Mouse (Mus musculus) thymus, adult 2 months (tissue): ENCODE data around the gene Nlgn1. TPM values are rescaled to one million over a fixed set of nuclear protein-coding genes. Genes with fewer than 3 reads are reported as not detected.

ENCODE experiments used
- DNase-seq: peaks from one replicate; pipeline ENCODE4 v3.0.0; 2021
- H3K27ac ChIP-seq: fragments of 200-500 bp; 2 replicates; pipeline ENCODE4 v1.5.1; 2012; ENCODE audit warnings: low read length, control low read depth; ENCODE audit not compliant: control insufficient read depth, insufficient read depth
- H3K27me3 ChIP-seq: fragments of 200-500 bp; 2 replicates; pipeline ENCODE4 v1.6.1; 2012; ENCODE audit warnings: mild to moderate bottlenecking, low read length, moderate library complexity, mixed read lengths; ENCODE audit not compliant: control insufficient read depth, insufficient read depth
- H3K36me3 ChIP-seq: fragments of 200-500 bp; 2 replicates; pipeline ENCODE4 v1.6.1; 2012; ENCODE audit warnings: mild to moderate bottlenecking, low read length, moderate library complexity; ENCODE audit not compliant: control insufficient read depth, insufficient read depth
- H3K4me1 ChIP-seq: fragments of 200-500 bp; replicated peaks from 2 replicates; pipeline ENCODE4 v1.6.1; 2012; ENCODE audit warnings: low read length; ENCODE audit not compliant: control insufficient read depth, insufficient read depth
- H3K4me3 ChIP-seq: fragments of 200-500 bp; 2 replicates; pipeline ENCODE4 v1.5.1; 2012; ENCODE audit warnings: mild to moderate bottlenecking, low read length, control low read depth, moderate library complexity; ENCODE audit not compliant: control insufficient read depth, insufficient read depth
- CTCF ChIP-seq: fragments of 200-500 bp; IDR thresholded peaks from 2 replicates; pipeline ENCODE4 v1.5.1; 2012; ENCODE audit warnings: mild to moderate bottlenecking, control low read depth, low read length, moderate library complexity, borderline replicate concordance; ENCODE audit not compliant: control insufficient read depth, poor library complexity, insufficient read depth; ENCODE audit errors: extremely low read depth
- POLR2A ChIP-seq: fragments of 200-500 bp; IDR thresholded peaks from 2 replicates; pipeline ENCODE4 v1.6.1; 2012; ENCODE audit warnings: mild to moderate bottlenecking, low read length, control low read depth, moderate library complexity; ENCODE audit not compliant: control insufficient read depth, poor library complexity, insufficient read depth; ENCODE audit errors: extremely low read depth
- WGBS: fragments of 180-500 bp; shearing (Covaris S2); methylation state at CpG from one replicate; pipeline ENCODE4 v1.1.7; 2018; 5-methylcytosine and 5-hydroxymethylcytosine counted together
- polyA plus RNA-seq: library from polyadenylated mRNA; depleted of rRNA; stranded (reverse); fragments of >200 nt; gene quantifications from 2 replicates; pipeline ENCODE4 v1.2.3, GENCODE M21; 2012

Gene Nlgn1
- polyA plus RNA-seq, 1 experiment = 0.96 TPM

DNA sequence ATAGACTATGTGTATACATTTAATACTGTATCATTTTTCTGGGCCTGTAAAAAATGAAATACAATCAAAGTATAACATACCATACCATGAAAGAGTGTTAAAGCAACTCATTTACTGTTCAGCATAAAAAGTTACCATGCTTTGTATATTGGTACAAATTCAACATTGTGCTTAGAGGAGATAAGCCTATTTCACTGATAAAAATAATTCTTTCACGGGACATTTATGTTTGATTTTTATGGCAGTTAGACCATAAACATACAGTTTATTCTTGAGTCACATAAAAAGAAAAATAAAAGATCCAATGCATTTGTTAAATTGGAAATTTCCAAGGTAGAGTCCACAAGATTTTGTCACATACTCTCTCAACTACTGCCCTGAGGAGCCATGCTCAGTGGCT, 608.1 kb downstream of the Nlgn1 start:
- no peak for TF ChIP-seq POLR2A
- no peak for TF ChIP-seq CTCF
- WGBS = 92% methylated on average over 1 of the region's 1 CpGs
- Histone ChIP-seq H3K4me3 (no peak overlapping the region), H3K27me3 (no peaks in the 10 kb centered on the region), H3K4me1 (no peaks in the 10 kb centered on the region), H3K27ac (no peak overlapping the region), H3K36me3 (no peaks in the 10 kb centered on the region)
- no peak for DNase-seq

DNA sequence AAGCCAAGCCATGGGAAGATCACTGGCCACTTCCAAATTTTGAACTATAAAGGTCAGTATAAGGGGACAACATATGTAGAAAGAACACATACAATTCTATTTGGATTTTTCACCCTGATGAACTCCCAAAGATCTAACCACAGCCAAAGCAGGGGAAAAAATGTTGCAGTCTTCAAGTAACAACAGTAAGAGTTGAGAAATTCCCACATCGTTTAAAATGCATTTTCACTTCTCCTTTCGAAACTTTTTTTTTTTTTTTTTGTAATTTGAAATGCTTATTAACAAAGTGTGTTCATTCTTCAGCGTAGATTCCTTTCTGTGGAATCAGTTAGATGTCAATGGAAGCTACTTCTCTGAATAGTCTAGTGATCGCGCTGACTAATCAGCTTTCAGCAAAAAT, 610.8 kb downstream of the Nlgn1 start:
- no peak for DNase-seq
- no peak overlapping the region for H3K4me3 ChIP-seq
- H3K27me3 ChIP-seq = no peaks in the 10 kb centered on the region
- H3K27ac ChIP-seq = no peak overlapping the region
- no peaks in the 10 kb centered on the region for H3K36me3 ChIP-seq
- no peaks in the 10 kb centered on the region for H3K4me1 ChIP-seq
- WGBS = 79% methylated on average over 5 of the region's 5 CpGs
- TF ChIP-seq CTCF (no peak), POLR2A (no peak)

DNA sequence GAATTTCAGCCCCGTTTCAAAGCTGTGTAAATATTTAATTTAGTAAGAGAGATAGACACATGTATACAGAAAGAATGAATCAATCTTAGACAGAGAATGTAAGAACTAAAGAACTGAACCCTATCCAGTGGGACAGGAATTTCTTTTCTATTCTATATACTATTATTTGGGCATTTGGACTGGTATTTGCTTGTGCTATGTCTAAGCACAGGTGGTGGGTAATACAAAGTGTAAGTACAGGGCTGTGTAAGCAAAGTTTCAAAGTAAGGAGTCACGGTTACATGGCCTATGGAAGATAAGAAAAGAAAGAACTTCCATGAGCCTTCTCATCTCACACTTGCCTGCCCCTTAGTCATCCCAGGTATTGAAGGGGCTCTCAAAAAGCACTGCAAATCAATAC, 624.9 kb downstream of the Nlgn1 start:
- Histone ChIP-seq H3K4me3 (no peak overlapping the region), H3K36me3 (no peaks in the 10 kb centered on the region), H3K4me1 (no peaks in the 10 kb centered on the region), H3K27me3 (no peaks in the 10 kb centered on the region), H3K27ac (no peak overlapping the region)
- 80% methylated on average over 2 of the region's 2 CpGs for WGBS
- TF ChIP-seq POLR2A (no peak), CTCF (no peak)
- DNase-seq = no peak

DNA sequence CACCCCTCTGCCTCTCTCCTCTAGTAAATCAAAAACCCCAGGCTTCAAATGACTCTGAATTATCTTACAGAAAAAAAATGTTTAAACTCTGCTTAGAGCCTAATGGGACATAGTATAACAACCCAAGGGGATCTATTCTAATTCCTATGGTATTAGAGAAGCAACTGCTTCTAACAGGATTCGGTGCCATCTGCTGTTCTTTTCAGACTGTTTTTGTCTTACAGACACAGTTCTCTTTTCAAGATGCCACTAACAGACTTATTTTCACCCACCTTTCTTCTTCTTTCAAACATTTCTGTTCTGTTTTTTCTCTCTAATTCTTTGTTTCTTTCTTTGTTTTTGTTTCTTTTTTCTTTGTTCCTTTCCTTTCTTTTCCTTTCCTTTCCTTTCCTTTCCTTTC, 635.0 kb downstream of the Nlgn1 start:
- WGBS = 93% methylated on average over 1 of the region's 1 CpGs
- H3K4me3 ChIP-seq = no peak overlapping the region
- no peak for DNase-seq
- no peaks in the 10 kb centered on the region for H3K27me3 ChIP-seq
- no peaks in the 10 kb centered on the region for H3K4me1 ChIP-seq
- no peaks in the 10 kb centered on the region for H3K36me3 ChIP-seq
- no peak overlapping the region for H3K27ac ChIP-seq
- TF ChIP-seq POLR2A (no peak), CTCF (no peak)

DNA sequence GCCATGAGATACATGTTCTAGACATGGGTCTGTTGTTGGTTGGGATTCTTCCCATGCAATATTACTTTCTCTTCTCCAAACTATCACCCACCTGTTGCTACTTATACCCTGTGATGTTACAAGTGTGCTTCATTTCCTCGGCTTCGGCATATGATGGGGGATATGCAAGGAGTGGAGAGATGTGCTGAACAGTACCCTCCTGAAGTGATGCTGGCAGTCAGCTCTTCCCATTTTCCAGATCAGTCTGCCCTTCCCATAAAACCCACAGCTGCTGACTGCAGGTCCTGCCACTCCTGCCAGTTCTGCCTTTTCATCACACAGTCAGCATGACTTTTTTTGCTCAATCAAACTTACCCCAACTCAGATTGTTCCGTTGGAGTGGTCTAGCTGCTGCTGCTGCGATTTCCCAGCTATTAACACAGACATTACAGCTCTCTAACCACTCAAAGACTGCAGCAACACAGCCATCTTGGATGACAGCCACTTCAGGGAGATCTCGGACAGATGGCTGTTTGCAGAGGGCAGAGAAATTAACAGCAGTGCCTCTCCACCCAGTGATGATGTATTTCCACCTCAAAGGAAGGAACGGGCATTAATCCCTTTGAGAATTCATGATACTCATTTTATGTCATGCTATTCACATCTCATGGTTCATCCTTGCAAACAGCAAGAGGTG, 643.3 kb downstream of the Nlgn1 start:
- H3K27ac ChIP-seq = no peak overlapping the region
- H3K27me3 ChIP-seq = no peaks in the 10 kb centered on the region
- 81% methylated on average over 6 of the region's 6 CpGs for WGBS
- H3K4me3 ChIP-seq = no peak overlapping the region
- no peak for DNase-seq
- TF ChIP-seq POLR2A = no peak
- TF ChIP-seq CTCF = no peak
- no peaks in the 10 kb centered on the region for H3K36me3 ChIP-seq
- no peaks in the 10 kb centered on the region for H3K4me1 ChIP-seq

DNA sequence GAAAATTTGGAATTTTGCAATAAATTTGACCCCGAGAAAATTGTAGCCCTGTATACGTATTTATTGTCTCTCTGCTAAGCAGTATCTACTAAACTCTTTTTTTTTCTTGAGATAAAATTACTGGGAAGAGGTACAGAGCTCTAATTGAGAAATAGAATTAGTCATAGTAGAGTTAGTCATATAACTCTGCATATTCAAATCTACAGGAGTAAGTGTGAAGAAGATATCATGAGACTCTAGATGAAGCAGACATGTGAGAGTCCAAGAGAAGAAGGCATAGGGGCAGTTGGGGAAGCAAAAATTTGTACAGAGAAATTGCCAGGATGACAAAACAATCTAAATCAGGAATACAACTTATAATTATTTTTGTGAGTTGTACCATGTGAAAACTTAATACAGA, 648.6 kb downstream of the Nlgn1 start:
- TF ChIP-seq POLR2A = no peak
- no peak for TF ChIP-seq CTCF
- Histone ChIP-seq H3K27ac (no peak overlapping the region), H3K4me1 (no peaks in the 10 kb centered on the region), H3K27me3 (no peaks in the 10 kb centered on the region), H3K4me3 (no peak overlapping the region), H3K36me3 (no peaks in the 10 kb centered on the region)
- DNase-seq = no peak
- 94% methylated on average over 2 of the region's 2 CpGs for whole genome bisulfite sequencing

DNA sequence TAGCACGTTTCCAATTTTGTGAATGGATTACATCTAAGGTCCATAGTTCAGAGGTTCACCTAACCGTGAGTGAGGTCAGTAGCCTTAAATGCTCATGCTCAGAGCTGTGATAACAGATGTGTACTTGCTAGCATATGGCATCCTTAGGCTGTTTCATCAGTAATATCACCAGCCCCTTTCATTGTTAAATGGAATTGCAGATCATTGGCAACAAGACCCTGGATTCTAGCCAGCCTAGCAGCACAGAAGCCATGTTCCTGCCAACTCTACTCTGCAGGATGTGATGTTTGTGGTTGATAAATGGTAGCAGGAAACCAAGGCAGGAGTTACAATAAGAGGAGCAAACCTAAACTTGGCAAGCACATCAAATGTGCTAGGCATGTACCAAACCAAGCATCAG, 652.9 kb downstream of the Nlgn1 start:
- H3K4me3 ChIP-seq = no peak overlapping the region
- 81% methylated on average over 2 of the region's 2 CpGs for WGBS
- H3K27ac ChIP-seq = no peak overlapping the region
- H3K27me3 ChIP-seq = no peaks in the 10 kb centered on the region
- H3K4me1 ChIP-seq = no peaks in the 10 kb centered on the region
- DNase-seq = no peak
- no peaks in the 10 kb centered on the region for H3K36me3 ChIP-seq
- TF ChIP-seq CTCF (no peak), POLR2A (no peak)
